Mouse (Mus musculus): Measurements from ENCODE around the gene Thap2. TPM values are rescaled to one million over a fixed set of nuclear protein-coding genes. Genes with fewer than 3 reads are reported as not detected.

The Thap2 gene
- polyA plus RNA-seq, 1 experiment from 2014 or later, result 36.1 TPM

- H3K36me3 ChIP-seq, result no peaks in the 10 kb centered on the region
- peaks cover 49% of the 10 kb centered on the region for H3K4me1 ChIP-seq (replicated peaks)
- ATAC-seq, result no peak
- peak overlapping the region; percentile 99 for H3K27ac ChIP-seq
- no peaks in the 10 kb centered on the region for H3K9me3 ChIP-seq
- no peaks in the 10 kb centered on the region for H3K27me3 ChIP-seq
- H3K4me2 ChIP-seq (replicated peaks), result peak overlapping the region; percentile 73
- H3K4me3 ChIP-seq (replicated peaks), result peak overlapping the region; percentile 78
- H3K9ac ChIP-seq (replicated peaks), result peak overlapping the region; percentile 86
- 8% methylated on average over 12 of the region's 12 CpGs for WGBS
These were observed 1.2 kb downstream of the Thap2 start for GRCm38 (mm10) chr10:115382846-115383643.

DNA sequence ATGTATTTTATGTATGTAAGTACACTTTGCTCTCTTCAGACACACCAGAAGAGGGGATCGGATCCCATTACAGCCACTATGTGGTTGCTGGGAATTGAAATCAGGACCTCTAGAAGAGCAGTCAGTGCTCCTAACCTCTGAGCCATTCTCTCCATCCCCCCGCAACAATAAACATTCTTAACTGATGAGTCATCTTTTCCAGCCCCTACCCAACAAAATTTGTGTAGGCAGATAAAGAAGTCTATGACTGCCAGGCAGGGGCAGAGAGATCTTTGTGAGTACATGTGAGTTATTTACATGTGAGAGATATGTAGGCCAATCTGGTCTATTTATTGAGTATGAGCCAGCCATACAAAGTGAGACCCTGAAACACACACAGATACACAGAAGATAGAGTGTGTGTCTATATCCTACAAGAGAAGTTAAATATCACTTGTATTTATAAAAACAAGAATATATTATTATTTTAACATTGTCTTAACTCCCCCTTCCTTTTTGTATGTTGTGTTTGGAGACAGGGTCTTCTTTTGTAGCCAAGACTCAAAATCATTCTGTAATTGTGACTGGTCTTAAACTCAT, 2.6 kb downstream of the Thap2 start:
- H3K4me1 ChIP-seq (replicated peaks), result peaks cover 41% of the 10 kb centered on the region
- H3K4me2 ChIP-seq (replicated peaks), result peak overlapping the region; percentile 73; the same call in 1 of the 2 replicates
- 84% methylated on average over 2 of the region's 2 CpGs for WGBS
- no peak overlapping the region for H3K9ac ChIP-seq (replicated peaks)
- no peak overlapping the region for H3K27ac ChIP-seq
- 0 out of 2 replicates have a peak overlapping the region, but pooled peaks have one; percentile 78 for H3K4me3 ChIP-seq (replicated peaks)
- H3K9me3 ChIP-seq, result no peaks in the 10 kb centered on the region
- H3K27me3 ChIP-seq, result no peaks in the 10 kb centered on the region
- ATAC-seq, result no peak
- H3K36me3 ChIP-seq, result no peaks in the 10 kb centered on the region

DNA sequence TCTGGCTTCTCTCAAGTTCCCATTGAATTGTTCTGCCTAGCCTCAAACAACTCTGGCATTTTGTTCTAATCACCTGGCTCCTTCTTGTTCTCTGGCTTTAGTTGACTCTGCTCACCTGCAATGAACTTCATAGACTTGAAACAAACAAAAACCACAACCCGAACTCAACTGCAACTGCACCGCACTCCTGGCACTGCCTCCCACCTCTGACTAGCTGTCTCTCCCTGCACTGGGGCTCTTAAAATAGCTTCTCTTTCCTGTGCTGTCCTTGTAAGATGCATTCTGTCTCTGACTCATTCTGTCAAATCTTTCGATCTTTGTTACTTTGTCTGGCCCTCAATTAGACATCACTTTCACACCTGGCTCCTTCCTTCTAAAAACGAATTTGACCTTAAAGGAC, 21.1 kb downstream of the Thap2 start:
- WGBS, result 92% methylated on average over 4 of the region's 4 CpGs
- H3K27ac ChIP-seq, result no peak overlapping the region; the same call in 1 of the 2 replicates
- H3K4me1 ChIP-seq (replicated peaks), result peaks cover 26% of the 10 kb centered on the region
- peak overlapping the region; percentile 65 for H3K4me3 ChIP-seq (replicated peaks)
- H3K9me3 ChIP-seq, result no peaks in the 10 kb centered on the region
- 0 out of 2 replicates have a peak, but pooled peaks cover 5% of the 10 kb centered on the region for H3K36me3 ChIP-seq
- H3K27me3 ChIP-seq, result no peaks in the 10 kb centered on the region
- ATAC-seq, result no peak
- peak overlapping the region; percentile 63 for H3K4me2 ChIP-seq (replicated peaks)
- H3K9ac ChIP-seq (replicated peaks), result peak overlapping the region; percentile 70; the same call in 1 of the 2 replicates

GRCm38 (mm10) chr10:115362623-115362964, 21.6 kb downstream of the Thap2 start:
- no peaks in the 10 kb centered on the region for H3K9me3 ChIP-seq
- peak overlapping the region; percentile 63 for H3K4me2 ChIP-seq (replicated peaks)
- H3K27me3 ChIP-seq, result no peaks in the 10 kb centered on the region
- peak overlapping the region; percentile 65 for H3K4me3 ChIP-seq (replicated peaks)
- 0 out of 2 replicates have a peak, but pooled peaks cover 10% of the 10 kb centered on the region for H3K36me3 ChIP-seq
- H3K9ac ChIP-seq (replicated peaks), result peak overlapping the region; percentile 70
- no peak; the same call in 1 of the 2 replicates for ATAC-seq
- peak overlapping the region; percentile 94 for H3K27ac ChIP-seq
- WGBS, result 9% methylated on average over 9 of the region's 9 CpGs
- peaks cover 26% of the 10 kb centered on the region for H3K4me1 ChIP-seq (replicated peaks)

GRCm38 (mm10) chr10:115361840-115362622, 22.2 kb downstream of the Thap2 start, which contains the start of gene Tmem19:
Gene Tmem19 (minus strand): TSS chr10:115362501.
- under 1% methylated on average over 48 of the region's 58 CpGs for WGBS

DNA sequence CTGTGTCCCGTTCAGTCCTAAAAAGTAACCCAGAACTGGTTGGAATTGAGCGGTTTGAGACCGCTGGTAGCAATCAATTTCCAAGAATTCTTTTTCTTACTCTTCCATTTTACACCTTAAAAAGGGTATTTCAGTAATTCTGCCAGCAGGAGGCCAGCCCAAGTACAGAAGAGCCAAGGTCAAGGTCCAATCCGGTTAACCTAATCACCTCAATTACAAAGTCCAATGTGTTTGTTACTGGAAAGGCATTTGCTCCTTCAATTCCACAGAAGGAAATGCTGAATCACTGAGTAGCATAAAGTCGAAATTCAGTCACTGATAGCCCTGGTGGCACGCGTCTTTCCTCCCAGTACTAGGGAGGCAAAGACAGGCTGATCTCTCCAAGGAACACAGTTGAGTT, 25.2 kb downstream of the Thap2 start:
- Histone ChIP-seq H3K36me3 (peaks cover 34% of the 10 kb centered on the region), H3K9ac (replicated peaks) (no peak overlapping the region), H3K4me1 (replicated peaks) (peaks cover 29% of the 10 kb centered on the region), H3K9me3 (no peaks in the 10 kb centered on the region), H3K27ac (no peak overlapping the region), H3K4me3 (replicated peaks) (no peak overlapping the region), H3K27me3 (no peaks in the 10 kb centered on the region), H3K4me2 (replicated peaks) (no peak overlapping the region)
- WGBS, result 93% methylated on average over 7 of the region's 7 CpGs
- ATAC-seq, result no peak

More at GRCm38 (mm10) chr10:115361840-115362622, 22.2 kb downstream of the Thap2 start, which contains the start of gene Tmem19:
- peak within 1 kb of the TSS; percentile 70 for H3K9ac ChIP-seq (replicated peaks)
- H3K9me3 ChIP-seq, result no peaks in the 10 kb centered on the region
- ATAC-seq, result peak; percentile 100
- H3K27me3 ChIP-seq, result no peaks in the 10 kb centered on the region
- H3K4me2 ChIP-seq (replicated peaks), result peak within 1 kb of the TSS; percentile 64
- peak within 1 kb of the TSS; percentile 94 for H3K27ac ChIP-seq
- H3K4me3 ChIP-seq (replicated peaks), result peak within 1 kb of the TSS; percentile 65
- peaks cover 15% of the 10 kb centered on the region for H3K36me3 ChIP-seq
- H3K4me1 ChIP-seq (replicated peaks), result peaks cover 26% of the 10 kb centered on the region

GRCm38 (mm10) chr10:115358216-115358919, 25.9 kb downstream of the Thap2 start:
- no peak overlapping the region for H3K4me3 ChIP-seq (replicated peaks)
- peaks cover 28% of the 10 kb centered on the region for H3K4me1 ChIP-seq (replicated peaks)
- WGBS, result 94% methylated on average over 17 of the region's 17 CpGs
- peaks cover 34% of the 10 kb centered on the region for H3K36me3 ChIP-seq
- no peaks in the 10 kb centered on the region for H3K27me3 ChIP-seq
- H3K9me3 ChIP-seq, result no peaks in the 10 kb centered on the region
- H3K27ac ChIP-seq, result no peak overlapping the region
- no peak for ATAC-seq
- no peak overlapping the region for H3K9ac ChIP-seq (replicated peaks)
- no peak overlapping the region for H3K4me2 ChIP-seq (replicated peaks)

GRCm38 (mm10) chr10:115356106-115356505, 28.1 kb downstream of the Thap2 start:
- ATAC-seq, result no peak
- no peaks in the 10 kb centered on the region for H3K27me3 ChIP-seq
- 92% methylated on average over 6 of the region's 7 CpGs for WGBS
- H3K4me3 ChIP-seq (replicated peaks), result no peak overlapping the region
- H3K9me3 ChIP-seq, result no peaks in the 10 kb centered on the region
- no peak overlapping the region for H3K9ac ChIP-seq (replicated peaks)
- peaks cover 14% of the 10 kb centered on the region for H3K4me1 ChIP-seq (replicated peaks)
- no peak overlapping the region for H3K27ac ChIP-seq
- no peak overlapping the region for H3K4me2 ChIP-seq (replicated peaks)
- peaks cover 36% of the 10 kb centered on the region for H3K36me3 ChIP-seq

- 93% methylated on average over 6 of the region's 6 CpGs for WGBS
- peaks cover 36% of the 10 kb centered on the region for H3K36me3 ChIP-seq
- ATAC-seq, result no peak
- H3K4me3 ChIP-seq (replicated peaks), result no peak overlapping the region
- no peaks in the 10 kb centered on the region for H3K27me3 ChIP-seq
- no peak overlapping the region for H3K4me2 ChIP-seq (replicated peaks)
- H3K9me3 ChIP-seq, result no peaks in the 10 kb centered on the region
- H3K4me1 ChIP-seq (replicated peaks), result peaks cover 3% of the 10 kb centered on the region; the same call in 1 of the 2 replicates
- no peak overlapping the region for H3K27ac ChIP-seq
- H3K9ac ChIP-seq (replicated peaks), result no peak overlapping the region
These were observed 29.2 kb downstream of the Thap2 start for GRCm38 (mm10) chr10:115355016-115355415.

DNA sequence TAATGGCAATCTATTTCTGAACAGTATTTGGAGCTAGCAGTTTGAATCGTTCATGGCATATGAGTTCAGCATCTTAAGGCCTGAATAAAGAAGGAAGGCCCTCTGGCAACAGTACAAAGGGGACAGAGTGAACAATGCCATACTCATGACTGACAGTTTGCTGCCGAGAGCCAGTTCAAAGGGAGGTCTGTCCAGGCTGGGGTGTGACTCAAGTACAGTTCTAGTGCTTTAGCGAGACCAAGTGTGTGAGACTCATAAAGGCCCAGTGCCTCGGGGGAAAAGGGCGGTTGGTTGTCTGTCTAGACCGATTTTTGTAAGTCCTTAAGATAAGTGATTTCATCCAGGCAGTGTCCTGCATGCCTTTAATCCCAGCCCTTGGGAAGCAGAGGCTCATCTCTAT, 29.7 kb downstream of the Thap2 start:
- Histone ChIP-seq H3K27ac (no peak overlapping the region), H3K27me3 (no peaks in the 10 kb centered on the region), H3K4me2 (replicated peaks) (no peak overlapping the region), H3K4me3 (replicated peaks) (no peak overlapping the region), H3K9me3 (no peaks in the 10 kb centered on the region), H3K4me1 (replicated peaks) (0 out of 2 replicates have a peak, but pooled peaks cover 2% of the 10 kb centered on the region), H3K9ac (replicated peaks) (no peak overlapping the region), H3K36me3 (peaks cover 36% of the 10 kb centered on the region)
- ATAC-seq, result 0 out of 2 replicates have a peak, but pooled peaks have one; percentile 45
- 59% methylated on average over 6 of the region's 6 CpGs for WGBS

DNA sequence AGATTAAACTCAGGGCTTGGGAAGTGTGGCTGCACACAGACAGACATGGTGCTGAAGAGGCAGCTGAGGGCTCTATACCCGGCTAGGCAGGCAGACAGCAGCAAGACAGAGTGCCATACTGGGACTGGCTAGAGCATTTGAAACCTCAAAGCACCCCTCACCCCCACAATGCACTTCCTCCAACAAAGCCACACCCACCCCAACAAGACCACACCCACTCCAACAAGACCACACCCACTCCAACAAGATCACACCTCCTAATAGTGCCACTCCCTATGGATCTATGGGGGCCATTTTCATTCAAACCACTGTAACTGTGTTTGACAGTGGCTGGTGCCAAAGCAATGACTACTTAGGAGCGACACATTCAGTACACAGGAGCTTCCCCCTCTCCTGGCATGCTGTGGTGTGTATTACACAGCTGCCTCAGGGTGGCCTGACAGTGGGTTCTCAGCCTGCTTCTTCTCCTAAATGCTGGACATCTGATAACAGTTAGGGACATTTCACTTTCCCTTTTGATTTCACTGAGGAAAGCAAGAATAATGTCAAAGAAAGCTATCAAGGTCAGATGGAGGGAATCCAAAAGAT, 33.3 kb downstream of the Thap2 start:
- 79% methylated on average over 2 of the region's 2 CpGs for WGBS
- Histone ChIP-seq H3K27me3 (no peaks in the 10 kb centered on the region), H3K9me3 (no peaks in the 10 kb centered on the region), H3K36me3 (peaks cover 21% of the 10 kb centered on the region), H3K4me3 (replicated peaks) (no peak overlapping the region), H3K4me1 (replicated peaks) (0 out of 2 replicates have a peak, but pooled peaks cover 2% of the 10 kb centered on the region), H3K9ac (replicated peaks) (no peak overlapping the region), H3K27ac (no peak overlapping the region), H3K4me2 (replicated peaks) (no peak overlapping the region)
- peak; percentile 30; the same call in 1 of the 2 replicates for ATAC-seq

Measured in midbrain, embryonic 13.5 days (tissue).